Mouse (Mus musculus) left cerebral cortex, postnatal 36 days (tissue): Measurements from ENCODE around the gene Stard13. TPM values are rescaled to one million over a fixed set of nuclear protein-coding genes. Genes with fewer than 3 reads are reported as not detected.

Experiments
- DNase-seq, 2 experiments: peaks; one replicate each; pipeline ENCODE4 v3.0.0; 2021 to 2022; ENCODE audit warnings: low spot score in 2 of 2, mixed read lengths in 1 of 2
- intact Hi-C: fragments of 180-260 bp; cut with DNase I; formaldehyde crosslinking; loops from one replicate; pipeline ENCODE4 v1.15.1; 2025
- total RNA-seq, 2 experiments: library from RNA; stranded (reverse); gene quantifications; 2 replicates each; pipeline ENCODE4 v1.2.3; 2021

The Stard13 gene
- 10 to 100 TPM; 10.1 to 11.1 TPM for total RNA-seq

GRCm38 (mm10) chr5:151233400-151234031 lies at the start of gene Stard13:
Gene Stard13, minus strand, starts transcription at chr5:151233836.
- intact Hi-C loops = loop anchor here (10.0 kb wide), 2 partner anchors 89 to 131 kb away; no protein-coding TSS in a partner anchor
- peak; percentile 39 to 49 for DNase-seq

- intact Hi-C loops = no loop called here
- DNase-seq = no peak
Observed at GRCm38 (mm10) chr5:151279531-151279930, 45.9 kb upstream of the Stard13 start.

DNA sequence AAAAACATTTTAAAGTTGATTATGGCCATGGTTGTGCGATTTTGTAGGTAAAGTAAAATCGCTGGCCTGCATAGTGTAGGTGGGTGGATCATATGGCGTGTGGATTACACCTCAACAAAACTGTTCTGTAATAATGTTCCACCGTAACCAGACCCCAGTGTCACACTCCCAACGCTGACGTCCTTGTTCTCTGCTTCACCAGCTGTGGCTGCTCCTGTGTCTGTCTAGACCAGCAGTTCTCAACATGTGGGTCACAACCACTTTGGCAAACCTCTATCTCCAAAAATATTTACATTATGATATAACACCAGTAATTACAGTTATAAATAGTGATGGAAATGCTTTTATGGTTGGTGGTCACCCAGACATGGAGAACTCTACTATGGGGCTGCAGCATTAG lies 44.3 kb upstream of the Stard13 start:
- DNase-seq = no peak
- intact Hi-C loops = no loop called here

DNA sequence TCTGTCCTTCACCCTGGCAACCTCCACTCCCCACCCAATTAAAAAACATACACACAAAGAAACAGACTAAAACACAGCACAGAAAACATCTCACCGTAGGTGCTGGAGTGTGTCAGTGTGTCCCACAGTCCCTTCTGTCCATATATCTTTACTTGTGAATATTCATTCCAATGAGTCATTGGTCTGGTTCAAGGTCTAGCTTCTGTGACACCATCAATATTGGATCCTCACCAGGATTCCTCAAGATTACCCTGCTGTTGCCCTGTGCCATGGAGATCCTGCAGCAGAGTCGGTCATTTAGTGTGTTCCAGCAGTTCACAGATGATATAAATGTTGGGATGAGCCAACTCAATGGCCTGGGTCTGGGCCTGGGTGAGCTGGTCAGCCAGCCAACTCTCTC lies 42.4 kb upstream of the Stard13 start:
- intact Hi-C loops = no loop called here
- DNase-seq = no peak

GRCm38 (mm10) chr5:151274265-151274664 lies 40.6 kb upstream of the Stard13 start:
- intact Hi-C loops = no loop called here
- no peak for DNase-seq

DNA sequence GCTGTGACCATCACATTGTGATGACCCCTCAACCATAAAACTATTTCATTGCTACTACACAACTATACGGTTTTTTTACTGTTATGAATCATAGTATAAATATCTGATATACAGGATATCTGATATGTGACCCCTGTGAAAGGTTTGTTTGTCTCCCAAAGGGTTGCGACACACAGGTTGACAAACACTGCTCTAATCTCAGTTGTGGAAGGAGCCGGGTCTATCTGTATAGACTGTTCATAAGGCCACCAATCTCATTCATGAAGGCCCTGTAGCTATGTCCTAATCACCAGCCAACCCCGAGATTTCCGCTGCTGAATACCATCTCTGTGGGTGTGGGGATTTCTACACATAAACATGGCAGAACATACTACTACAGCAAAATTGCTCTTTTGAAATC lies 37.2 kb upstream of the Stard13 start:
- intact Hi-C loops = no loop called here
- no peak for DNase-seq

GRCm38 (mm10) chr5:151266896-151267634 lies 33.4 kb upstream of the Stard13 start:
- intact Hi-C loops = no loop called here
- DNase-seq = no peak

- intact Hi-C loops = no loop called here
- no peak for DNase-seq
Observed at GRCm38 (mm10) chr5:151261558-151261957, 27.9 kb upstream of the Stard13 start.

GRCm38 (mm10) chr5:151252213-151252612 lies 18.6 kb upstream of the Stard13 start:
- intact Hi-C loops = no loop called here
- DNase-seq = no peak

GRCm38 (mm10) chr5:151251656-151252055 lies 18.0 kb upstream of the Stard13 start:
- intact Hi-C loops = no loop called here
- no peak for DNase-seq

GRCm38 (mm10) chr5:151248671-151249620 lies 15.3 kb upstream of the Stard13 start:
- intact Hi-C loops = loop anchor here (10.0 kb wide), 1 partner anchor 574 kb away; the partner anchor contains the start of gene Pds5b

GRCm38 (mm10) chr5:151248084-151248483 lies 14.4 kb upstream of the Stard13 start:
- no peak for DNase-seq
- intact Hi-C loops = loop anchor here (10.0 kb wide), 1 partner anchor 573 kb away; the partner anchor contains the start of gene Pds5b

More at GRCm38 (mm10) chr5:151248671-151249620, 15.3 kb upstream of the Stard13 start:
- no peak for DNase-seq

- intact Hi-C loops = loop anchor here (10.0 kb wide), 1 partner anchor 572 kb away; the partner anchor contains the start of gene Pds5b
Observed at GRCm38 (mm10) chr5:151247115-151247875, 13.7 kb upstream of the Stard13 start.

GRCm38 (mm10) chr5:151246287-151246686 lies 12.7 kb upstream of the Stard13 start:
- intact Hi-C loops = loop anchor here (10.0 kb wide), 1 partner anchor 571 kb away; the partner anchor contains the start of gene Pds5b
- DNase-seq = no peak

More at GRCm38 (mm10) chr5:151247115-151247875, 13.7 kb upstream of the Stard13 start:
- no peak for DNase-seq

DNA sequence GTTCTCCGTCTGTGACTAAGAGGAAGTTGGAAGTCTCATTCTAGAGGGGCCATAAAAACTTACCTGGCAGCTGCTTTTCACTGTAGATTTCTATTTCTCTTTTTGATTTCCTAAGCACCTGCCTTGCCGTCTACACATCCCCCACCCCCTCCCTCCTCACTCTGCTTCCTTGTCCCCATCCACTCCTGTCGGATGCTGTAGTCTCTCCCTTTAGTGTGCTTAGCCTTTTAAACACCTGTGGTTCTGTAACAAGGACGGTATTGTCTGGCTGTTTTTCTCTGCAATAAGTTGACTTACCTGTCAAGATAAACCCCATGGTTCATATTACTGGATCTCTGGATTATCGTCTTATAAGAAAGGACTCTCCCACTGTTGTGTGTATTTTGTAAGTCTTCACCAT lies 11.9 kb upstream of the Stard13 start:
- DNase-seq = no peak
- intact Hi-C loops = loop anchor here (10.0 kb wide), 1 partner anchor 571 kb away; the partner anchor contains the start of gene Pds5b

- DNase-seq = no peak
- intact Hi-C loops = loop anchor here (10.0 kb wide), 2 partner anchors 94 to 126 kb away; no protein-coding TSS in a partner anchor
Observed at GRCm38 (mm10) chr5:151238730-151239129, 5.1 kb upstream of the Stard13 start.

GRCm38 (mm10) chr5:151236411-151236810 lies 2.8 kb upstream of the Stard13 start:
- intact Hi-C loops = loop anchor here (10.0 kb wide), 2 partner anchors 92 to 128 kb away; no protein-coding TSS in a partner anchor
- DNase-seq = no peak

- intact Hi-C loops = loop anchor here (10.0 kb wide), 2 partner anchors 88 to 132 kb away; no protein-coding TSS in a partner anchor
- no peak for DNase-seq
Observed at GRCm38 (mm10) chr5:151232576-151233299, 898 bp downstream of the Stard13 start.
